Mouse (Mus musculus) lung, postnatal 0 days (tissue): Measurements from ENCODE around the gene Cerk.
"Not testable (repeated sequence)": the region's sequence is repeated elsewhere in the genome, so short reads cannot be mapped to it uniquely, and the experiment has no call there.

Experiments
- CTCF ChIP-seq: IDR thresholded peaks from 2 replicates; pipeline ENCODE4 v1.5.1; 2016; ENCODE audit warnings: antibody characterized with exemption, mild to moderate bottlenecking
- EP300 ChIP-seq: IDR thresholded peaks from 2 replicates; pipeline ENCODE4 v1.6.1; 2016; ENCODE audit warnings: antibody characterized with exemption, mild to moderate bottlenecking, control low read depth

DNA sequence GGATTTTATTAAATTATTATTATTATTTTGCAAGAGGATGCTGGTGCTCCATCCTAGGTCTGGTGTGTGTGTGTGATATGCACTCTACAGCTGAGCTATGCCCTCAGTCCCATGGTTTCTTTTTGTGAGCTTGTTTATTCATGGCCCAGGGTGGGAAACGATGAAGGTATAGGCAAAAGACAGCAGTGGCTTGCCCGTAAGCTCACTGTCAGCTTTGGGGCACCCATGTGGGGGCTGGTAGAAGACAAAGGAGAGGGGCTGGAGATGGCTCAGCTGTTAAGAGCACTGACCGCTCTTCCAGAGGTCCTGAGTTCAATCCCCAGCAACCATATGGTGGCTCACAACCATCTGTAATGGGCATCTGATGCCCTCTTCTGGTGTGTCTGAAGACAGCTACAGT, 4.6 kb downstream of the Cerk start:
- not testable (repeated sequence) for TF ChIP-seq EP300, CTCF
